Mouse (Mus musculus): ENCODE results near the gene Pstk. TPM values are rescaled to one million over a fixed set of nuclear protein-coding genes. Genes with fewer than 3 reads are reported as not detected.
"Not testable (repeated sequence)": the region's sequence is repeated elsewhere in the genome, so short reads cannot be mapped to it uniquely, and the experiment has no call there.

Gene Pstk
- polyA plus RNA-seq, 1 experiment from 2014 or later = 52.2 TPM

GRCm38 (mm10) chr7:131410416-131411058 lies 39.6 kb downstream of the Pstk start, which contains the start of the genes Ikzf5 and Acadsb:
TSS of gene Ikzf5 (minus strand) at chr7:131410521.
TSS of gene Acadsb (plus strand) at chr7:131410601.
- peak; percentile 97 for TF ChIP-seq EP300 (optimal IDR thresholded peaks at IDR 0.05)
- TF ChIP-seq CTCF (IDR thresholded peaks at IDR 0.05; ENCODE audit: low read depth) = no peak
- DNase-seq (ENCODE audit: low spot score) = peak; percentile 99
- H3K27ac ChIP-seq (replicated peaks) = peak within 1 kb of the TSS; percentile 92
- under 1% methylated on average over 42 of the region's 42 CpGs for WGBS
- no peaks in the 10 kb centered on the region for H3K9me3 ChIP-seq (ENCODE audit: control insufficient read depth, low read length)
- H3K36me3 ChIP-seq (ENCODE audit: control insufficient read depth, insufficient read depth, low read length) = no peaks in the 10 kb centered on the region
- H3K4me1 ChIP-seq (replicated peaks; ENCODE audit: control insufficient read depth, insufficient read depth) = peaks cover 3% of the 10 kb centered on the region; the same call in 1 of the 2 replicates
- ATAC-seq (ENCODE audit: low FRiP score, low TSS enrichment) = peak; percentile 99
- peak within 1 kb of the TSS; percentile 95 for H3K9ac ChIP-seq (ENCODE audit: low read length)
- H3K27me3 ChIP-seq (ENCODE audit: control insufficient read depth, insufficient read depth, low read length) = no peaks in the 10 kb centered on the region
- H3K4me2 ChIP-seq (replicated peaks; ENCODE audit: low read depth) = peak within 1 kb of the TSS; percentile 86
- H3K4me3 ChIP-seq (ENCODE audit: low read depth, low read length) = peak within 1 kb of the TSS; percentile 95

- Histone ChIP-seq H3K9me3 (ENCODE audit: control insufficient read depth, low read length) (no peaks in the 10 kb centered on the region), H3K27ac (replicated peaks) (peak overlapping the region; percentile 20), H3K36me3 (ENCODE audit: control insufficient read depth, insufficient read depth, low read length) (no peaks in the 10 kb centered on the region), H3K27me3 (ENCODE audit: control insufficient read depth, insufficient read depth, low read length) (no peaks in the 10 kb centered on the region), H3K4me3 (ENCODE audit: low read depth, low read length) (peak overlapping the region; percentile 95), H3K9ac (ENCODE audit: low read length) (peak overlapping the region; percentile 82; the same call in 1 of the 2 replicates), H3K4me2 (replicated peaks; ENCODE audit: low read depth) (peak overlapping the region; percentile 69), H3K4me1 (replicated peaks; ENCODE audit: control insufficient read depth, insufficient read depth) (peaks cover 3% of the 10 kb centered on the region; the same call in 1 of the 2 replicates)
- TF ChIP-seq CTCF (IDR thresholded peaks at IDR 0.05; ENCODE audit: low read depth) (no peak), EP300 (optimal IDR thresholded peaks at IDR 0.05) (no peak)
- 26% methylated on average over 10 of the region's 10 CpGs for WGBS
- no peak for DNase-seq (ENCODE audit: low spot score)
- no peak for ATAC-seq (ENCODE audit: low FRiP score, low TSS enrichment)
Measured at GRCm38 (mm10) chr7:131411221-131411940, 40.4 kb downstream of the Pstk start.

- H3K4me1 ChIP-seq (replicated peaks; ENCODE audit: control insufficient read depth, insufficient read depth) = peaks cover 3% of the 10 kb centered on the region; the same call in 1 of the 2 replicates
- H3K4me3 ChIP-seq (ENCODE audit: low read depth, low read length) = no peak overlapping the region
- H3K9ac ChIP-seq (ENCODE audit: low read length) = no peak overlapping the region
- WGBS = 38% methylated on average over 2 of the region's 2 CpGs
- H3K27ac ChIP-seq (replicated peaks) = no peak overlapping the region
- H3K27me3 ChIP-seq (ENCODE audit: control insufficient read depth, insufficient read depth, low read length) = no peaks in the 10 kb centered on the region
- H3K4me2 ChIP-seq (replicated peaks; ENCODE audit: low read depth) = peak overlapping the region; percentile 69
- H3K9me3 ChIP-seq (ENCODE audit: control insufficient read depth, low read length) = no peaks in the 10 kb centered on the region
- ATAC-seq (ENCODE audit: low FRiP score, low TSS enrichment) (no peak), DNase-seq (ENCODE audit: low spot score) (no peak)
- H3K36me3 ChIP-seq (ENCODE audit: control insufficient read depth, insufficient read depth, low read length) = no peaks in the 10 kb centered on the region
- TF ChIP-seq EP300 (optimal IDR thresholded peaks at IDR 0.05) = no peak
- no peak for TF ChIP-seq CTCF (IDR thresholded peaks at IDR 0.05; ENCODE audit: low read depth)
Measured at GRCm38 (mm10) chr7:131411941-131412270, 41.0 kb downstream of the Pstk start.

GRCm38 (mm10) chr7:131416742-131417141 lies 45.8 kb downstream of the Pstk start:
- DNase-seq (ENCODE audit: low spot score); H3K4me1 ChIP-seq (replicated peaks; ENCODE audit: control insufficient read depth, insufficient read depth); H3K36me3 ChIP-seq (ENCODE audit: control insufficient read depth, insufficient read depth, low read length); H3K9ac ChIP-seq (ENCODE audit: low read length); H3K27ac ChIP-seq (replicated peaks); H3K27me3 ChIP-seq (ENCODE audit: control insufficient read depth, insufficient read depth, low read length); H3K4me2 ChIP-seq (replicated peaks; ENCODE audit: low read depth); ATAC-seq (ENCODE audit: low FRiP score, low TSS enrichment); H3K9me3 ChIP-seq (ENCODE audit: control insufficient read depth, low read length); H3K4me3 ChIP-seq (ENCODE audit: low read depth, low read length): not testable (repeated sequence)

DNA sequence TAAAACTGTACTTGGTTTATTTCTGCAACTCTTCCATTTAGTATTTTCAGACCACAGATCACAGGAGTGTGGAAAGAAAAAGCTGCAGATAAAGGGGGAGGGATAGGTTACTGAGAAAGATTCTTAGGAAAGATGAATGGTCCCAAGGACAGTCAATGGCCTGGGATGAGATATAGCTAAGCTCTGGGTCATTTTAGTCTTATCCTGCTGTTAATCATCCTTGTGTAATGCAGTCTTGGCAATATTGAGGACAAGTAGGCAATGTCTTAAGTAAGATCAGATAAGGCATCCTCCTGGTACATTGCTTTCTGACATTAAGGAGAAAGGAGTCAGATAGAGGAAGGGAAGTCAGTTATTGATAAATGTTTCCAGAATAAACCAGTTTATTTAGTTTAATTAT lies 46.7 kb downstream of the Pstk start:
- Histone ChIP-seq H3K36me3 (ENCODE audit: control insufficient read depth, insufficient read depth, low read length) (no peaks in the 10 kb centered on the region), H3K4me1 (replicated peaks; ENCODE audit: control insufficient read depth, insufficient read depth) (no peaks in the 10 kb centered on the region), H3K27me3 (ENCODE audit: control insufficient read depth, insufficient read depth, low read length) (no peaks in the 10 kb centered on the region), H3K4me3 (ENCODE audit: low read depth, low read length) (no peak overlapping the region), H3K4me2 (replicated peaks; ENCODE audit: low read depth) (no peak overlapping the region), H3K27ac (replicated peaks) (no peak overlapping the region), H3K9me3 (ENCODE audit: control insufficient read depth, low read length) (no peaks in the 10 kb centered on the region), H3K9ac (ENCODE audit: low read length) (no peak overlapping the region)
- ATAC-seq (ENCODE audit: low FRiP score, low TSS enrichment) = no peak
- no peak for DNase-seq (ENCODE audit: low spot score)
- TF ChIP-seq CTCF (IDR thresholded peaks at IDR 0.05; ENCODE audit: low read depth) (no peak), EP300 (optimal IDR thresholded peaks at IDR 0.05) (no peak)

GRCm38 (mm10) chr7:131424912-131425311 lies 54.0 kb downstream of the Pstk start:
- Histone ChIP-seq H3K9me3 (ENCODE audit: control insufficient read depth, low read length) (no peaks in the 10 kb centered on the region), H3K27me3 (ENCODE audit: control insufficient read depth, insufficient read depth, low read length) (no peaks in the 10 kb centered on the region), H3K36me3 (ENCODE audit: control insufficient read depth, insufficient read depth, low read length) (no peaks in the 10 kb centered on the region; the same call in 1 of the 2 replicates), H3K27ac (replicated peaks) (no peak overlapping the region), H3K4me3 (ENCODE audit: low read depth, low read length) (no peak overlapping the region), H3K9ac (ENCODE audit: low read length) (no peak overlapping the region), H3K4me1 (replicated peaks; ENCODE audit: control insufficient read depth, insufficient read depth) (no peaks in the 10 kb centered on the region), H3K4me2 (replicated peaks; ENCODE audit: low read depth) (no peak overlapping the region)
- no peak for TF ChIP-seq CTCF (IDR thresholded peaks at IDR 0.05; ENCODE audit: low read depth)
- no peak for TF ChIP-seq EP300 (optimal IDR thresholded peaks at IDR 0.05)
- no peak for DNase-seq (ENCODE audit: low spot score)
- WGBS = 80% methylated on average over 2 of the region's 2 CpGs
- ATAC-seq (ENCODE audit: low FRiP score, low TSS enrichment) = no peak
